Mouse (Mus musculus) mouse embryonic stem cell (cell line): Measurements from ENCODE around the gene Snd1.

Experiments used
- in situ Hi-C, 2 experiments: fragments of 300-500 bp; cut with MboI; formaldehyde crosslinking; loops; 1 replicate in 1 of 2; 3 replicates in 1 of 2; pipeline ENCODE4 v1.14.3; 2019 to 2020; ENCODE audit warnings: low sequenced_read_pairs in 2 of 2, low pct_unique_long_range_greater_than_20kb in 1 of 2, mixed read lengths in 1 of 2; ENCODE audit not compliant: unreplicated experiment in 1 of 2

Snd1 gene

DNA sequence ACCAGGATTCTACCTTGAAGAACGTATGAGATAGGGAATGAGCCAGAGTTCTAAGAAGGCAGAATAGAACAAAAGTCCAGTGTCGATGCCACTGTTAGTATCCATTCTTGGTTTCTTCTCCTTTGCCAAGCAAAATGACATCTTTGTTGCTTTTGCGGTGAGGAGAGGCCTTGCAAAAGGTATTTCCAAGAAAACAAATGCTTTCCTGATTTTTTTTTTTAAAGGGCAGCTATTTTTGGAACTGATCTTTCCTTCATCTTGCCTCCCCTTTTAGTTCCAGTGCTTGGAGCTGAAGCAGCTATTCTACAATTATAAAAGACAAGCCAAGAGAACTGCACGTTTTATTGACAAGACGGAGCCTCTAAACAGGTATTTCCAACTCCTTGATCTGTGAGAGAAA, at the start of gene Snd1:
Snd1 (plus strand) TSS at position 301 of the 400 bp plus-strand sequence.
- in situ Hi-C loops = no loop called here

DNA sequence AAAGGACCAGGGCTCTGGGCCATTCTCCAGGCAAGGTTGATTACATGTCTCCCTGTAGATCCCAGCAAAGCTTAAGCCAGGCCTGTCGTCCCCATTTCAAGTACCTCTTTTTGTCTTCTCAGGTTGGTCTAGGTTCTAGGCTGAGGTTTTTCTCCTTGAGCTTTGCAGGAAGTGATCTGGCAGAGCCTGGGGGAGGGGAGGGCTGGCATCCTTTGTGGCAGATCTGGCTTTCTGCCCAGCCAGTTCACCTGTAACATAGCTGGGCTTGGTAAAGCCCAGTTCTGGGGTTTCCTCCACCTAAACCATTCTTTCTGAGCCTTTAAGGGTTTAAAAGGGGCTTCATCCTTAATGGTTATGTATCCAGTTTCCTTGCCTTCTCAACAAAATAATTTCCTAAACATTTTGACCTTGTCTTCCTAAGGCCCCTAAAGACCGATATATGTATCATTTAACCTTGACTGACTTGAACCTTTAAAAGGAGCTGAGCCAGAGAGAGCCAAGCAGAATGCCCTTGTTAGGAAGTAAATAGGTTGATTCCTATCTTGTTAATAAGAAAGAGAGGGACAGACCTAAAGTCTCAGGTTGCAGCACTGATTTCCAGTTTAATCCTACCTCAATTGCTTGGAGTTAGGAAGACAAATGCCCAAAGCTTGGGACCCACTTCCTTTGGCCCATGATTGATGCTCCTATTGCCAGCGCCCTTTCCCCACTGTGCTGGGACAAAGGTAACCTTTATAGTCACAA, 47.7 kb upstream of the Snd1 start, which contains the start of gene Fscn3:
Fscn3 (plus strand) TSS at position 694 of the 744 bp plus-strand sequence.
- in situ Hi-C loops = no loop called here

DNA sequence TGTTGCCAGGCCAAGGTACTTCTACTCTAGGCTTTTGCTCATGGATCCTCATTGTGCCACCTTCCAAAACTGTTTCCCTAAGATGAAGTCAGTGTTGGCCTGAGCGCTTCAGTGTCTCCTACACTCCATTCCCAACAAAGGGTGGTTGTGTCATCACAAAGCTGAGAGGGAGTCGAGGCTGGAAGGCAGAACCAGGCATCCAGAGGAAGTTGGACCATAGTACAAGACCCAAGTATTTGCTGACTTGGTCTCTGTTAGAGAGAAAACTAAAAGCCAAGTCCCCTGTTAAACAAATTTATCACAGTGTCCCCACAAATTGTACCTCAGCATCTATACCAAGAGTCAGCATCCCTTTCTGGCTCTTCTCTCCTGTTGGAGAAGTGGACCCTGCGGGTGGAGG, 46.6 kb upstream of the Snd1 start, which contains the start of gene Gcc1:
Gcc1 (minus strand) TSS at position 101 of the 400 bp plus-strand sequence.
- in situ Hi-C loops = no loop called here

DNA sequence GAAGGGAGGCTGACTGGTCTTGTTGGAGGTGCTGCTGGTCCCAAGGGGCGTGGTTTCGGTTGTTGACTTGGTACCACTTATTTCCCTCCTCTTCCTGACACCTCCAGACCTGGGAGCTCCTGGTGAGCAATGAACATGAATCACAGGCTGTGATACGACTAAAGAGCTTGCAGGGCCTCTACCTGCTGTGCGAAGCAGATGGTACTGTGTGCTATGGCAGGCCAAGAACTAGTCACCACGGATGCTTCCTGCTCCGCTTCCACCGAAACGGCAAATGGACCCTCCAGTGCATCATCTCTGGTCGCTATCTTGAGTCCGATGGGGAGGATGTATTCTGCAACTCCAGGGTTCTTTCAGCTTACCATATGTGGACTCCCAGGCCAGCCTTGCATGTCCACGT, 45.1 kb upstream of the Snd1 start:
- in situ Hi-C loops = no loop called here

DNA sequence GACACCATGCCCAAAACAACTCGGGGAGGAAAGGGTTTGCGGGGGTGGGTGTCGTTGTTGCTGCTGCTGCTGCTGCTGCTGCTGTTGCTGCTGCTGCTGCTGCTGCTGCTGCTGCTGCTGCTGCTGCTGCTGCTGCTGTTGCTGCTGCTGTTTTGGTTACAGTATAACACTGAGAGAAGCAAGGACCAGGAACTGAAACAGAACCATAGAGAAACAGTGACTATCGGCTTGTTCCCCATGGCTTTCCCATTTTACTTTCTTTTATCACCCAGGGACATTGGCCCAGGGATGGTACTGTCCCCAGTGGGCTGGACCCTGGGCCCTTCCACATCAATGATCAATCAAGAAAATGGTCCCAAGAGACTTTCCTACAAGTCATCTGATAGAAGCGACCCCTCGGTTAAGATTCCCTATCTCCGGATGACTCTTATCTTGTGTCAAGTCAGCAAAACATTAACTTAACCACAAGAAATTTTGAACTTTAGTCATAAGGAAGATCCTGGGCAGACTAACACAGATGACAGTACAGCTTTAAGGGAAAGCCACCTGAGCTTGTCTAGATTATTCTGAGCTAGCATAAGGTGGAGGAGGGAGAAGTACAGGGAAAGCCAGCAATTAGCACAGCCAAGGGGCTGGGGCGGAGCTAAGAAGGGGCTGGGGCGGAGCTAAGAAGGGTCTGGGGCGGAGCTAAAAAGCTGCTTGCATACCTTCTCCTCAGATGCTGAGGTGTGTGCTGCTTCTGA, 44.0 kb upstream of the Snd1 start:
- in situ Hi-C loops = no loop called here

DNA sequence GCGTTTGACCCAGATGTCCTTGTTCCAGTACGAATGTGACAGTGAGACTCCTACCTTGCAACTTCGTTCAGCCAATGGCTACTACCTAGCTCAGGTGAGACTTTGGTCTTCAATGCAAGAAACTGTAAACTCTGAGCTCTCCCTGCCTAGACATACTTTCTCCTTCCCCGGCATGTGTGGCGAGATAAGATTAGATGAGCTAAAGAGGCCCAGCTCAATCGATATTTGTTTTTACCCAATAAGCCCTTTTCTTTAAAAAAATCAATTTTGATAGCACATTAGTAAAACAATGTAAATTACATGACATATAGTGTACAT, 43.4 kb upstream of the Snd1 start:
- in situ Hi-C loops = no loop called here

DNA sequence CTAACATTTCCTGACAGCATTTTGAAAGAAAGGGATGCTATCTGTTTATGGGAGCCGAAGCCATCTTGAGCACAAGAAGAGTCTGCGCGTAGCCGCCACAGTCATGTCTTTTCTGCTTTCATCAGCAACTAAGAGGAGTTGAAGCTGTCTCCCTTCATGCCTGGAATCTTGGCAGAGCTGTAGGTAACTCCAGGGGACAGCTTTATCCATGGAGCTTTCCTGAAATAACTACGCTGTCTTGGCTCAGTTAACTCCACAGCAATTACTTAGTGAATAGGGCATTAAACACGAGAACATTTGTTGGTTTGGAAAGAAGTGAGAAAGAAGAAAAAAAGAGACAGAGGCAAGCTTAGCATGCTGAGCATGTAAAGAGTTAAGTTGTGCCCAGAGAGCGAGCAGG, 27.0 kb upstream of the Snd1 start:
- in situ Hi-C loops = no loop called here

DNA sequence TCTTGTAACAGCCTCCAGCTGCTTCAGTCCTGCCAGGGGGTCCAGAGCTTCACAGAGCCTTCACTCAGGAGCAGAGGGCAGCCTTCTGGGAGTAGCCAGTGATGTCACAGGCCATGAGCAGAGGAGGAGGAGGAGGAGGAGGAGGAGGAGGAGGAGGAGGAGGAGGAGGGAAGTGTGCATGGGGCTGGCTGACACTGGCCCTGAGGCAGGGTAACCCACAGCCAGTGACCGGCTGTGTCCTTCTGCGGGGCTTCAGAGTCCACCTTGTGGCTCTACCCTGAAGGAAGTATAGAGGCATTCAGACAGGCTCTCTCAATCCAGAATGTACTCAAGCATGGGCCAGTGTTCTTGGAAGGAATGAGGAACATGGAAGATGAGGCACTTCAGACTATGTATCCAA, 25.7 kb upstream of the Snd1 start, which contains the start of gene Pax4:
Pax4 (minus strand) TSS at position 101 of the 400 bp plus-strand sequence.
- in situ Hi-C loops = no loop called here

DNA sequence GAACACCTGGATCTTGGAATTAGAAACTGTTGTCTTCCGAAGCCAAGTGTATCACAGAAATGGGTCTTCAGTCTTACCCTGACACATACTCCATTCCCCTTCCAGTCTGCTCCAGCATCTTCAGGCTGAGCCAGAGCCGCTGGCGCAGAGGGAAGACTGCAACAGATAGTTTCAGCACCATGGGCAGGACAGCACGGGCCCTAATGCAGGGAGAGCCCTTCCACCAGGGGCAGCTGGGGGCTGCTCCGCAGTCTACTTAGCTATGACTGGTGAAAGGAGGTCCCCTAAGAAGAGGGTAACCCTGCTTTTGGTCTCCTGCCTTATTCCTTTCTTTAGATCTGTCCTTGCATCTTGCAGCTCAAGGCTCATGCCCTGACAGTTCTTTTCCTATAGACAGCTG, 24.5 kb upstream of the Snd1 start:
- in situ Hi-C loops = no loop called here

DNA sequence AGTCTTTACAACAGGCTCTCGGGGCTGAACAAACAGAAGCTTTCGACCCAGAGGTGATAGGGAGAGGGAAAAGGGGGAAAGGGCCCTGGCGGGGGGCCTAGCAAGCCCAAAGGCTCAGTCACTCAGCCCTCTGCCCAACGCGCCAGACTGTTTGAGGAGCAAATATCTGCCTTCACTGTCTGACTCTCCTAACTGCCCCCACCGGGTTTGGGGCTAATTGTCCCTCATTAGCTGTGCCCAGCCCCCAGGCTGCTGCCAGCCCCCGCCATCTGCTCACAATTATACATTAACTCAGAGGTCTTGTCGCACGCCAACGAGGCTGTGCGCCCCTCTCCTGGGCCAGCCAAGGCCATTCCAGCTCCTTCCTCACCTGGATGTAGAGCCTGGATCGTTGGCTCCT, 24.0 kb upstream of the Snd1 start:
- in situ Hi-C loops = no loop called here

DNA sequence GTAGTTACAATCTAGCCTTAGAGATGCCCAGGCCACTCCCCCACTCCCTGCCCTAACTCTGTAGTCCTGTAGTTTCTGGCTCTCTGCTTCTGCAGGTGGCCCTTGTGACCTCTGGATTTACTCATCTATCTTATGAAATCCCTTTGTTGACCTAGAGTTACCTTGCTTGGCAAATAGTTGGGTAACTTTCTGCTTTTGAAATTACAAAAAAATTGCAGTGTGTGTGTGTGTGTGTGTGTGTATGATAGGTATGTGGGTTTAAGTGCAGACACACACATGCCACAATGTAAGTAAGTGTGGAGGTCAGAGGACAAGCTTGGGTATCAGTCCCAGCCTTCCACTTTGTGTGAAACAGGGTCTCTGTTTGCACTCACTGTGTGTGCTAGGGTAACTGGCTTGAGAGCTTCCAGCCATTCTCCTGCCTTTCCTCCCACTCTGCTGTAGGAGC, 15.7 kb upstream of the Snd1 start:
- in situ Hi-C loops = no loop called here

DNA sequence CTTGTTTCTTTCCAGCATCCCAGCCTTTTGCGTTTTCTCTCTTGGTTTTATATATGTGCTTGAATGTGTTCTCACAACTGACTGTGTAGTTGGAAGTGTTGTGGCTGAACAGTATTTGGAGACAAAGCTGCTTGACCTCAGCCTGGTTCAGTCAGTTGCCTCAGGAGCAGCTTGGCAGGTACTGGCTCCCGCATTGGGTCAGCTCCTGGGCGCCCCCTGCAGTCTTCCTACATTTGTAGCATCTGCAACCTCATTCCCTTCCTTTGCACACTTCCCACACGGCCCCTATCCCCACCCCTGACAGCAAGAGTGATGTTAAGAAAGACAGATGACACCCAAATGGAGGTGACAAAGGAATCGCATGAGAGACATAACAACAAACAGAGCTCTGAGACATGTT, 14.4 kb upstream of the Snd1 start:
- in situ Hi-C loops = no loop called here

DNA sequence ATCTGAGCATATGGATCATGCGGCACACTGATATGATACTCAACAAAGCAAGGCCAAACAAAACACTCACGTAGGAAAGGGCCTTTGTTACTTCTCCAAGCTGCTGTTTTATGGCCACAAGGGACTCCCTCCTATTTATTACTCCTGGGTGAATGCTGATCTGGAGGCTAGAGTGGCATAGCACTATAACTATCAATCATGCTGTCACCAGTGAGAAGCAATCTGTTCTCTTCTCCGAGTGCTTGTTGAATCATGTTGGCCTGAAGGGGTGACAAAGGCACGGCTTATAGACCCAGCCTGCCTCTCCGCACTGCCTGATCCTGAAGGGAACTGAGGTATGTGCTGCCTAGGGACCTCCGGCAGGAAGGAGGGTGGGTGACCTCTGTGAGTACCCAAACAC, 10.3 kb upstream of the Snd1 start:
- in situ Hi-C loops = no loop called here

DNA sequence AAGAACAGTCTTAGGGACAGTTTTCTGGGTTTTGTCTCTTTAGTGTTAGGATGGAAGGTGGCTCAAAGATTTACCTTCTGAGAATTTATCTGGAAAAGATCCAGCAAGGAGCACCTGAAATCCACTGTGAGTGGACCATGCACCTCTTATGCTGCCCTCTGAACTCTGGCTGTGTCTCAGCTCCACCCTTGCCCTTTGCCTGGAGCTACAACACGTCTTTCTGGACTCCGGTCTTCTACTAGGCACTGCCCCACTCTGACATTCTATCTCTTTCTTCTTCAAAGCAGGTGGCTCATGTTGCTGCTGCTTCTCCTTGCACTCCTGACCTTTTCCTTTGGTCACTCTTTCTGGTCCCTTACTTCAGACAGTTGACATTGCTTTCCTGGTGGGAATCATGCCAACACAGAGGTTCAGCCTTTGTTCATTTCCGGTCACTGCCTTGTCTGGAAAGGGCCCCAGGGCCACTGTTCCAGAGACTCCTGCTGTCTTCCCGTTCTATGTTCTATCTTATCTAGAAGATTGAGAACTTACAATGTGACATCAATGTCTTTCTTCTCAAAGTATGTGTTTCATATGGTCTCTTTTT, 4.8 kb upstream of the Snd1 start:
- in situ Hi-C loops = no loop called here

DNA sequence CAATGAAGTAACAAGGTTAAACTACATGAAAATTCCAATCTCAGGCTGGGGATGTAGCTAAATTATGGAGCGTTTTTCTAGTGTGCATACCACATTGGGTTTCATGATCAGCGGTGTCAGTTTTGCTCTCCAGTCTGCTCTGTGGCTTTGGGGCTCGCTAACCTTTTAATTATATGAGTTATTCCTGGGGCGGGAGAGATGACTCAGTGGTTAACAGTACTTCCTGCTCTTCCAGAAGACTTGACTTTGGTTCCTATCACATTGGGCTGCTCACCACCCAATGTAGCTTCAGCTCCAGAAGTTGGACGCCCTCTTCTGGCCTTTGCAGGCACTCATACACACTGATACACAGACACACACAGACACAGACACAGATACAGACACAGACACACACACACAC, 4.3 kb upstream of the Snd1 start:
- in situ Hi-C loops = no loop called here

DNA sequence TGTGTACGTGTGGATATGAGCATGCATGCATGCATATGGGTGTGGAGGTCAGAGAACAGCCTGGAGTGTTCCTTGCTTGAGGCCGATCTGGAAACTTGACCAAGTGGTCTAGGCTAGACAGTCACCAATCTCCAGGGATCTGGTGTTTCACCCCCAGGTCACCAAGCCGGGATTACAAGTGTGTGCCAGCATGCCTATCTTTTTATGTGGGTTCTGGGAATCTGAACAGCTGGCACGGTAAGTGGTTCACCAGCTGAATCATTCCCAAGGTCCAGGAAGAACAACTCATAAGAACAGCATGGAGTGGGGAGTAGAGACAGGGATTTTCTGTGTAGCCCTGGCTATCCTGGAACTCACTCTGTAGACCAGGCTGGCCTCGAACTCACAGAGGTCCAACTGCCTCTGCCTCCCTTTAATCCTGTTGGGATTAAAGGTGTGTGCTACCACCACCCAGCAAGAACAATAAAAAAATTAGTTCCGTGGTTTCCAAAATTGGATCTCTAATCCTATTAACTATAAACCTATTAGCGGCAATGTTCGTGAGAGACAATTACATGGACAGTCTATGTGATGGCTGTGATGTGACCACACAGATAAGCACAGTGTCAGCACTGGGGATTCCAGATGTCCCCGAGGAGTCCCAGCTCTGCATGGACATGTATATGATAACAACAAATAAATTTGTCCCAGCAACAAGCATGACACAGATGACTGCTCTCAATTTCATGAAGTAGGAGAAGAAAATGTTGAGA, 3.5 kb upstream of the Snd1 start:
- in situ Hi-C loops = no loop called here

DNA sequence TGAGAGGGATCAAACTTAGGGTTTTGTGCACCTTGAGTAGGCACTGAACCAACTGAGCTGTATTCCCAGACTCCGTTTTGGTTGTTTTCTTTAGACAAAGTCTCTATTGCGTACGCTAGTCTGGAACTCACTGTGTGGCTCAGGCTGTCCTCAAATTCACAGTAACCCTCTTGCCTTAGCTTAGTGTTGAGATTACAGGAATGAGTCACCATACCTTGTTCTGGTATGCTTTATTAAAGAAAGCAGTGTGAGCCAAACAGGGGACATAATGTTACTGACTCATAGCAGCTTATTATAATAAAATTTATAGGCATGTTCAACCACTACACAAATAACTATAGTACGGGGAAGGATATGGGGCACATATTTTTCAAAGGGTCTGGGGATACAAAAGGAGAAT, 728 bp upstream of the Snd1 start:
- in situ Hi-C loops = no loop called here

DNA sequence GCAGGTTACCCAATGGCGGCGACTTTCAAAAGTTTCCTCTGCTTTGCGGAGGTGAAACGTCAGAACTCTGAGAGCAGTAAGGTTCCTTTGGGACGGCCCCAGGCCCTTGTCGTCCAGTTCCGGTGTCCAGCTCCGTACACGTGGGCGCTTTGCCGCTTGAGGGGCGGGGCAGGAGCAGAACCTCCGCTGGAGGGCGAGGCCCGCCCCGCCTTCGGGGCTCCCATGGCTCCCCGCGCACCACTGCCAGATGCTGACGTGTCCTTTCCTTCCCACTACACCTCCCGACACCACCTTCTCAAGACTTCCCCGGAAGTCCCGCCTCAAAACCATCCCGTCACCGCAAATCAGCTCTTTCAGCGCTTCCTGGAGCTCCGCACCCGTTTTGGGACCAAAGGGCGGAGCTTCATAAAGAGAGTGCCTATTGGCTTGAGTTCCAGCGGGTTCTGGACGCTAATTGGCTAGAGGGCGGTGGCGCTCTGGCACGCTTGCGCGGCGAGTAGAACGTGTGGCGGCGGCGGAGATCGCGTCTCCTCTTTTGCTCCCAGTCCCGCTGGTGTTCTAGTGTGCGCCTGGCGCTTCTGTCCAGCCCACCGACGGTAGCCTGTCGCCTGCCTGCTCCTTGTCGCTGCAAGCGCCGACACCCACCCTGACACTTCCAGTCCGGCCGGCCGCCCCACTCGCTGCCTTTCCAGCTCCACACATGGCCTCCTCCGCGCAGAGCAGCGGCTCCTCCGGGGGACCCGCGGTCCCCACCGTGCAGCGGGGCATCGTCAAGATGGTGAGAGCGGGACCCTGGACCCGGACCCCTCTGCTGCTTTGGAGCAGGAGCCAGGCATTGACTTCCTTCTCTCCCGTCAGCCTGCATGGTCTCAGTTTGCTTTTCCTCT, 5.2 kb downstream of the Snd1 start:
- in situ Hi-C loops = no loop called here
